Mouse (Mus musculus) left cerebral cortex, postnatal 10 days (tissue): ENCODE results near the gene Ssmem1. TPM values are rescaled to one million over a fixed set of nuclear protein-coding genes. Genes with fewer than 3 reads are reported as not detected.

Source experiments
- DNase-seq, 2 experiments: peaks; one replicate each; pipeline ENCODE4 v3.0.0; 2021 to 2022; ENCODE audit warnings: low spot score in 2 of 2, mixed read lengths in 1 of 2; ENCODE audit errors: extremely low spot score in 1 of 2
- intact Hi-C: fragments of 180-260 bp; cut with DNase I; formaldehyde crosslinking; loops from one replicate; pipeline ENCODE4 v1.15.1; 2025
- total RNA-seq, 2 experiments: library from RNA; stranded (reverse); gene quantifications; 2 replicates each; pipeline ENCODE4 v1.2.3; 2021

Ssmem1 gene
- total RNA-seq, 2 experiments from 2014 or later = 0.39 to 1.4 TPM

DNA sequence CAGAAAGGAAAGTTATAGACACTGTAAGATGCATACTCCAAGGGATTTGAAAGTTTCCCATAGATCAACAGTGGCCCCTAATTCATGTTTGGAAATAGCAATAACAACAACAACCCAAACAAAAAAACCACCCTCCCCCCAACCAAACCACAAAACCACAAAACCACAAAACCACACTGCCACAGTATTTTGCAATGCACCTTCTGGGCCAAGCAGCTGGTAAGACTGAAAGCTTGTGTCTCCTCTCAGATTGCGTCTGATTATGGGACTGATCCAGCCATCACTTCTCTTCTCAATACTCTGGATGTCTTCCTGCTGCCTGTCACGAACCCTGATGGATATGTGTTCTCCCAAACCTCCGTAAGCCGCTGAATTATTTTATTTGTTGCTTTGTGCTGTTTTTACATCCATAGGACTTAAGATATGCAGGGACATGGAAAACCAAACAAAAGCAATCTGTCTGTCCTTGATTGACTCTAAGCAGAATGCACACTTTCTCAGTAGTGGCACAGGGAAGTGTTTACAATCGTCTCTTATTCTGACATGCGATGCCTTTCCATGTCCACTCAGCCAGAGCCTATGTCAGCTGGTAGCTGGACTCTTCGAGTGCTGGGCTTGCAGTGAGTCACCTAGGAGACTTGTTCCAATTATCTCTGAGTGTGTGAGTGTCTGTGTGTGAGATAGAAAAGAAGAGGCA is 41.0 kb downstream of the Ssmem1 start:
- intact Hi-C loops = no loop called here
- DNase-seq = no peak

DNA sequence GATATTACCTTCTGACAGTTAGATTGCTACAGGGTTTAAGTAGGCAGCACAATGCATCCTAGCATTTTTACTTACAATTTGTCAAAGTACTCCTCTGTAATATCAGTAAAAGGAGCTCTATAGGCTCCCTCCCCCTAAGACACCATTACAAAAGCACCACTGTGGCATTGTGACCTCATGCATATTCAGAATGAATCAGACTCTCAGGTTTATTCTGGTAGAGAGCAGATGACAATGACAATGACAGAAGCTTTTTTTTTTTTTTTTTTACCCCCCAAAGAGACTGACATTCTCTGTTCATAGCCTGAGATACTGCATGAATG is 41.5 kb downstream of the Ssmem1 start:
- intact Hi-C loops = no loop called here
- DNase-seq = no peak

DNA sequence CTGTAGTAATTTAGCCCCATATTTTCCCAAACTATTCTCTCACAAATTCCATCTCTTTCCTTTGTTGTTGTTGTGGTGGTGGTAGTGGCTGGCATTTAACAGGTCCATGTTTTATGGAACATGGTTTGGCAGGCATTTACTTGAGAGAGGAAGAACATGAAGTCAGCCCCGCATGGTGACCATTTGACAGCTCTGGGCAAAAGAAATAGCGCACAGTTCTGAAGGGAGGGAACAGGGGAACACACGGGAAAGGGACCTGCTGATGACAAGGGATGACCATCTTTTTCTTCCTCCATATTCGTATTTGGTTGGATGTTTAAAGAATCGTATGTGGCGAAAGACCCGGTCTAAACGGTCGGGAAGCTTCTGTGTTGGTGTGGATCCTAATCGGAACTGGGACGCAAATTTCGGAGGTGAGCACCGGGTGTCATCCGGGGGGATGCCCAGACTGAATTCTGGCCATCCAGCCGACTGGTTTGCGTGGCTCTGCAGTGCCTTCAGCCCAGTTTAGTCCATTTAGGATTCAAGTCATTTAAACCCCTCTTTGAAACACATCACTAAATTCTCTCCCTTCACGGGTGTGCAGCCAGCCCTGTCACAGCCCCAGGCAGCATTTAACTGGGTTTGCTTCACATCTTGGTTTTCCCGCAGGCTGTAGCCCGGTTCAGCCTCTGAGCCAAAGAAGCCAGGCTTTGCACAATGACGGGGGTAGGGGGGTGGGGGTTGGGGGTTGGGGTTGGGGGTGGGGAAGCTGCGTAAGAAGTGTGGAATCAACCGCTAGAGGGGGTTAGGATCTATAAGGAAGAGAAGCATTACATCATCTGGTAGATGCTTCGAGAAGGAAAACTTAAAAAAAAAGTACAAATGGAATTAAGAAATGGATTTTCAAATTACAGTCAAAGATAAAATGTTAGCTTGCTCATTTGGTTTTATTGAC is 42.3 kb downstream of the Ssmem1 start:
- peak; percentile 38 to 49 for DNase-seq
- intact Hi-C loops = no loop called here

DNA sequence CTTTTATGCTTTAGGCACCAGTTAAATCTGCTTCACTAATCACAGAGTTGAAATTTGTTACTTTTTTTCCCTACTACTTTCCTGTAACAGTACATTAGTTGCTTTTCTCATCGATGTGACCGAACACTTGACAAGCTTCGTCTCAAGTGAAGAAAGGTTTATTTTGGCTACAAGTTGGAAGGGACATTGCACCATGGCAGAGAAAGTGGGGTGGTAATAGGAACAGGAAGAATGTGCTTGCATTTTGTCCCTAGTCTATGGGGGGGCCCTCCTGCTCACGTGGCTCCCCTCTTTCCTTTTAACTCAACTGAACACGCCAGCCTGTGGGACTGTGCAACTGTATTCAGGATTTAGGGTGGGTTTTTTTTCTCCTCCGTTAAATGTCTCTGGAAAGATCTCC is 43.0 kb downstream of the Ssmem1 start:
- intact Hi-C loops = no loop called here
- no peak for DNase-seq

DNA sequence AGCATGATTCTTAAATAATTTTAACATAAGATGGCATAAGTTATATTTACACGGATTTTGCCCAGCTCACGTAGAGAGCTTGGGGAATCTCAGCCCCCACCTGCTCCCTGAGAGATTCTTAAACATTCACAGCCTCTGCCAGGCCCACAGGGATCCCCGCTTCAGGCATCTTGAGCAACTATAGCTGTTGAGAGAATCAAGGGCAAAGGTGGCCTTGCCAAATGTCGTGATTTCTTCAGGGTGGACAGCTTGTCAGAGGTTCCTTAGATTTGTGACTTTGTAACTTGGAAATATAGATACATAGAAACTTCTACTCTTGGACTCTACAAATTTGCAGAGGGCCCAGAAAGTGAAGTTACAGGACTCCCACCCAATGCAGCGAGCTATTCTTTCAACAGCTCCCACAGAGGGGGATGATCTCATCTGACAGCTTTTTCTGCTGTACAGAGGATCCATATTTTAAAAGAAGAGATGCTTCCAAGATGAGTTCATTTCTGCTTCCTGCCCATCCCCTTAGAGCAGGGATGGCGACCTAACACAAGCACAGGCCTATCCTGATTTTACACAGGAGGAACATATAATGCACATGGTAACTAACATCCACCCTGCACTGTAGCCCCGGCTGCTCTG is 43.8 kb downstream of the Ssmem1 start:
- DNase-seq = no peak
- intact Hi-C loops = no loop called here

DNA sequence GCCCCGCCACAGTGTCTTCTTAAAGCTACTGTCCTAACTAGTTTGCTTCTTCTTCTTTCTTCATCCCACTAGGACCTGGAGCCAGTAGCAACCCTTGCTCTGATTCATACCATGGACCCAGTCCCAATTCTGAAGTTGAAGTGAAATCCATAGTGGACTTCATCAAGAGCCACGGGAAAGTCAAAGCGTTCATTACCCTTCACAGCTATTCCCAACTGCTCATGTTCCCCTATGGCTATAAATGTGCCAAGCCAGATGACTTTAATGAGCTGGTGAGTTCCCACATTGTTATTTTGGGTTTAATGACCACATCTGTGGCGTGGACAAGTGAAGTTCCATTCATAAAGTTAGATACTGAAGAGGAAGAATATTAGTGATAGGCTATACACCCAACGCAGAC is 44.4 kb downstream of the Ssmem1 start:
- intact Hi-C loops = no loop called here
- no peak for DNase-seq

DNA sequence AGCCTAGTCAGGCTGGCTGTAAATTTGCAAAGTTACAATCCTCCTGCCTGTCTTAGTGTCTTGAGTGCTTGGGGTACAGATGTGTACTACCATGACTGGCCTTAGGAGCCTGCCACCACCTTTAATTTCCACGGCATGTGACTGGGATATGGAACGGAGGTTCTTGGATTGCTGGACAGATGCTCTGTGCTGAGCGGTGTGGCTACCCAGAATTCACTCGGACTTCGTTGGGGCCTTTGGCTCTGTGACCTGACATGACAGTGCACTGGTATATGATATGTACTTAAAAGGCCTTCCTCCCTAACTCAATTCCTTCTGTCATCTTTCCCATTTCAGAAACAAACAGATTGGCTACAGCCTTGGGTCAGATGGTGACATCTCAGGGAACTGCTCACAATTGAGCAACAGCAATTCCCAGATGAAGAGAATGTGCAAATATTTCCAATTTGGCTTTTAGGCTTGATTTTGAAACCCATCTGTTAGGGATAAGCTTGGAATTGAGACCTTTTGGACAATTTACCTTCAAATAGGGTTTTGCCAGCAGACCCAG is 45.0 kb downstream of the Ssmem1 start:
- intact Hi-C loops = no loop called here
- no peak for DNase-seq

DNA sequence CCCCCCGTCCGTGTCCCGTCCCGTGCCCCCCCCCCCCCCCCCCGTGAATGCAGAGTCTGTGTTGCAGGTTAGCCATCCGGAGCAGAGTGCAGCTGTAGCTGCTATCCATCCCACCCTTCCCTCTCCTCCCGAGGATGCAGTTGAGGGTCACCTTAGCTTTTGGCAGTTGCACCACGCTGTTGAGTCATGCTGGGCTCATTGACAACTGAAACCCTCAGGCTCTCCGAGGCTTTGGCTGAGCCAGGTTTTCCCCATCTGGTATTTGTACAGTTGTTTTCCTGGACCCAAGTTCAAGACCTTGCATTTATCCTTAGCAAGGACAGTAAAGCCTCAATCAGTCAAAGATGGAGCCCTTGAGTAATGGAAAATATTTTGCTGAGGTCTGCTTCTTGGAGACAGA is 46.4 kb downstream of the Ssmem1 start:
- intact Hi-C loops = no loop called here
- no peak for DNase-seq

DNA sequence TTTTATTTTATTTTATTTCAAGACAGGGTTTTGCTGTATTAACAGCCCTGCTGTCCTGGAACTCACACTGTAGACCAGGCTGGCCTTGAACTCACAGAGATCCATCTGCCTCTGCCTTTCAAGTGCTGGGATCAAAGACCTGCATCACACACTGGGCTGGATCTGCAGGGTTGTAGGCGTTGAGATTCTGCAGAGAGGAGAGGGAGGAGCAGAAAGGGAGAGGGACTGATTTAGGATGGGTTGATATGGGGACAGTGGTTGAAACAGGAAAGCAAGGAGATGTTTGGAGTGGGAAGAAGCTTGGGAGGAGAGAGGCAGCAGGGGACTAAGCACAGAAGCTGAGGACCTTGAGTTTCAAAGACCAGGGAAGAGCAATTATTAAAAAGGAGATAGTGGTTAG is 50.1 kb downstream of the Ssmem1 start:
- intact Hi-C loops = no loop called here
- DNase-seq = no peak

DNA sequence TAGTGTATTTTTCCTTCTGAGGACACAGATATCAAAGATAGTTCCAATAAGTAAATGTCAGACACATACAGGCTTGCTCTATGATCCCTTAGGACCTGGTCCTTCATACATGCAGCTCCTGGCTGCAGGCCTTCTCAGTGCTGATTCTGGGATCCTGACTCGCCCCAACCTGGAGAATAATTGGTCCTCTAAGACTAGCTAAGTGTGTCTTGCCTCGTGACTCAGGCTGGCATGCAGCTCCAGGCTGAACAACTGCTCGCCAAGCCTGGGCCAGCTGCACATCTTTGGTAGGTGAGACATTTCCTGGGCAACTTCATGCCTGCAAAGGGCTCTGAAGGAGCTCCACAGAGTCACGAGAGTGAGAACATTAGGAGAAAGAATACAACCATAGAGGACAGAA is 52.5 kb downstream of the Ssmem1 start:
- intact Hi-C loops = no loop called here

DNA sequence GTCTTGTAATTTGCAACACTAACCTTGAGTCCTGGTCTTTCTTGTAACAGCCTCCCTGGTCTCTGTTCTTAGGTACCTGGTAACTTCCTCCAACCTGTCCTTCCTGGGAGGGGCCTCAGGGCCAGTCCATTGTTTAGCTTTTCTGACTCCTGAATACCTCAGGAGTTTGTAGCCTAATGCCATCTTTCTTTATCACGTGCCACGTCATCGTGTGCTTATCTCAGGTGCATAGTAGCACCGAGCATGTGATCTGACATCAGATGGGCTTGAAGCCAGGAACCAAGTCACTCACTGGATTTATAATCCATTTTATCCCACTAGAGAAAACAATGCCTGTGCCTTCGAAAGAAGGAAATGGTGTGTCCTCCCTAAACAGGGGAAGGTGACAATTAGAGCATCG is 53.9 kb downstream of the Ssmem1 start:
- no peak for DNase-seq
- intact Hi-C loops = no loop called here

More for the DNA sequence above, 52.5 kb downstream of the Ssmem1 start:
- DNase-seq = no peak

DNA sequence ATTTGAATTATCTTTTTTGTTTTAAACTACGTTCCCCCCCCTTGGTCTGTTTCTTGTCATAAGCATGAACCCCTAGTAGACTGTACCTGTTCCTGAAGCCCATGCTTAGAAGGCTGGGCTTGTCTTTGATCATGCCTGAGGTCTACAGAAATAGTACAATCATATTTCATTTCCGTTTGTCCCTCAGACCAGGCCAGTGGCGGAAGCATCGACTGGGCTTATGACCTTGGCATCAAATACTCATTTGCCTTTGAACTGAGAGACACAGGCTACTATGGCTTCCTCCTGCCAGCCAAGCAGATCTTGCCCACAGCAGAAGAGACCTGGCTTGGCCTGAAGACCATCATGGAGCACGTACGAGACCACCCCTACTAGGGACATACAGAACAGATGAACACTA is 54.4 kb downstream of the Ssmem1 start:
- no peak for DNase-seq
- intact Hi-C loops = no loop called here

DNA sequence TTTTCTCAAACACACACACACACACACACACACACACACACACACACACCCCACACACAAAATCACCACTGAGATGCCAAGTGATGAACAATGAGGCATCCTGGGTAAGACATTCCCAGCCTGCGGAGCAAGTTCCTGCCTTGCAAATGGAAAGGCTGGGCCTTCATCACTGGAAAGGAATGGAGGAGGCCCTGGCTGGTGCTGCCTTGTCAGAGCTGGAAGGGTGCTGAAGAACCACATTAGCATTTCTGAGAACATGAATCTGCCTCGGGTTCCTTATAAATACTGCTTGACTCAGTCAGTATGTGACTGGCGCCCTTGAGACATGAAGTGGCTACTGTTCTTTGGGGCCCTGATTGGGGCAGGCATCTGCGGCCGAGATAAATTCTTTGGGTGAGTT is 58.4 kb downstream of the Ssmem1 start, which contains the start of gene Cpa4:
TSS of gene Cpa4 (plus strand) at position 301 of the 400 bp plus-strand sequence.
- intact Hi-C loops = no loop called here
- no peak for DNase-seq

DNA sequence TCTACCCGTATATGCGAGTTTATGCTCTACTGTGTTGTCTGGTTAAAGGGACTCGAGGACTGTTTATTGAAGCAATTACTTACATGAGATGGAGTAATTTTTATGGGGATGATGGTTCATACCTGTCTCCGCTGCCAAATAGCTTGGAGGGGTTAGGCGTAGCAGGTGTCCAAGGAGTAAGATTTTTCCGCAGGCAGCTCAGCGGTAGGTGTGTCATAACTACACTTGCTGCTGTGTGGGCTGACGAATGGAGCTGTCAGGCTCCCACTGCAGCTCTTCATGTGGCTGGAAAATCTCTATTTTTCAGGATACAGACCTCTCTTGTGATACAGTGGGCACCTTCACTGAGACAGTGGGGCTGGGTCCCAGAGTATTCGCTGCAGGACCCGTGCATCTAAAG is 59.7 kb downstream of the Ssmem1 start:
- intact Hi-C loops = no loop called here
- DNase-seq = no peak

Other genes with a start within 250 kb of the Ssmem1 start
- 10 to 100 TPM; 92.0 to 93.9 TPM for gene Ube2h, start 205.3 kb upstream of the Ssmem1 start, total RNA-seq
- gene Zc3hc1, start 118.8 kb upstream of the Ssmem1 start, total RNA-seq = 10 to 100 TPM; 29.0 to 29.1 TPM
- 100 to 1,000 TPM; 151 to 161 TPM for gene Klhdc10, start 108.0 kb upstream of the Ssmem1 start, total RNA-seq
- 10 to 100 TPM; 16.3 to 16.6 TPM for gene Tmem209, start 66 bp upstream of the Ssmem1 start, total RNA-seq
- 1 to 10 TPM; 3.6 to 4.6 TPM for gene Cpa2, start 31.7 kb downstream of the Ssmem1 start, total RNA-seq
- gene Cpa4, start 58.5 kb downstream of the Ssmem1 start, total RNA-seq = under 1 TPM; 0.15 to 0.16 TPM
- gene Cpa5, start 101.2 kb downstream of the Ssmem1 start, total RNA-seq = not detected
- not detected for gene Cpa1, start 129.4 kb downstream of the Ssmem1 start, total RNA-seq
- gene Cep41, start 183.9 kb downstream of the Ssmem1 start, total RNA-seq = 1 to 10 TPM; 7.1 to 7.8 TPM
- gene Mest, start 213.7 kb downstream of the Ssmem1 start, total RNA-seq = 100 to 1,000 TPM; 102 to 105 TPM